Mouse (Mus musculus) right cerebral cortex, postnatal 25 days (tissue): ENCODE data around the gene Nudcd2.
"Not testable (repeated sequence)": the region's sequence is repeated elsewhere in the genome, so short reads cannot be mapped to it uniquely, and the experiment has no call there.

ENCODE experiments used
- DNase-seq: peaks from one replicate; pipeline ENCODE4 v3.0.0; 2022

Gene Nudcd2

GRCm38 (mm10) chr11:40733339-40734174 lies at the start of gene Nudcd2, which contains the start of gene Hmmr:
TSS of gene Nudcd2 (plus strand) at chr11:40733667.
TSS of gene Hmmr (minus strand) at chr11:40733422.
- DNase-seq, result peak; percentile 92

- DNase-seq, result no peak
Observed at GRCm38 (mm10) chr11:40690444-40691127, 42.9 kb upstream of the Nudcd2 start.

DNA sequence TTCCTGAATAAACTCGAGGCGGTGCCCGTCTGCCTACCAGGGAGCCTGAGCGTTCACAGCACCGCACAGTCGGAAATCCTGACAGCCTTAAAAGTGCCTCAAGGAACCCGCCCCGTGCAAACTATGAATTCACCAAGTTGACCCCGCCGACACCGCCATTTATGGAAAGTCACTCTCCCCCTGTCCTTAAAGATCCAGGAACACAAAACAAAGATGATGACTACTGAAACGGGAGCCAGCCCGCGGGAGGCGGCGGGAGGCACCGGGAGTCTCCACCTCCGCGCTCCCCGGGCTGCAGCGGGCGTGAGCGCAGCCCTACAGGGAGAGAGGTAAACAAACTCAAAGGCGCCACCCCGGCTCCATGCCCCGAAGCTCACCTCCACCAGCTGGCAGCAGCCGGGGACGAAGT lies 41.4 kb upstream of the Nudcd2 start:
- DNase-seq, result no peak

DNA sequence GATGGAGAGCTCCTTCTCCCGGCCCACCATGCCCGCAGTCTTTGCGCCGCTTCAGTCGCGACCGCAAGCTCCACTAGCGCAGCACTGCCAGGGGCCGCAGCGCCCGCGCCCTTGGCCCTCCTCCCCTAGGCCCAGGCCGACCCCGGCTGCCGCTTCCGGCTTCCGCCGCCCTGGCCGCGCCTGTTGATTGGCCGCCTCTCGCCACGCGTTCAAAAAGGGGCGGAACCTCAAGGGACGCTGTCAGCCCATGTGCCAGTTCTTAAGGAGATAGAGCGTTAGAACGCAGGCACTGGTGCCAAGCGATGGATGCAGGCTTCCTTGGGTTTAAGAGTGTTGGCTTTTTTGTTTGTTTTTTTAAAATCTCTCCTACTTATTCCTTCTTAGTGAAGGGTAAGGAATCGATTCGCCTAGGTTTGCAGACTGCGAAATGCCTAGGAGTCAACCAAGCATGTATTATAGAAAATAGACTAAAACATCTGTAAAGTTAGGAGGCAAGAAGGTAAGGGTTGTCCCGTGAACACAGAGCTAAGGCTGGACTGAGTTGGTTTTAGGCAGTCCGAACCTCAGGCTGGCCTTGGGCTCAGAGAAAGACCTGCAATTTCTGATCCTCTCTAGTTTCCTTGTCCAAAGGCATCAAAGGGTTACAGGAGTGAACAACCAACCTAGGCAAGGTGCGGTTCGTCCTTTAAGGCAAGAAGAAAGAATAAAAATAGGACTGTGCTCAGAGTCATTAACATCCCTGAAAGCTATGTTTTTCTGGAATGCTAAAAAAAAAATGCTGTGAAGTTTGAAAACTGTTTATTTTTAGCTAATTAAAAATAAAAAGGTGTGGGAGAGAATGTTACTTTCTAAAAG lies 40.7 kb upstream of the Nudcd2 start:
- peak; percentile 95 for DNase-seq

DNA sequence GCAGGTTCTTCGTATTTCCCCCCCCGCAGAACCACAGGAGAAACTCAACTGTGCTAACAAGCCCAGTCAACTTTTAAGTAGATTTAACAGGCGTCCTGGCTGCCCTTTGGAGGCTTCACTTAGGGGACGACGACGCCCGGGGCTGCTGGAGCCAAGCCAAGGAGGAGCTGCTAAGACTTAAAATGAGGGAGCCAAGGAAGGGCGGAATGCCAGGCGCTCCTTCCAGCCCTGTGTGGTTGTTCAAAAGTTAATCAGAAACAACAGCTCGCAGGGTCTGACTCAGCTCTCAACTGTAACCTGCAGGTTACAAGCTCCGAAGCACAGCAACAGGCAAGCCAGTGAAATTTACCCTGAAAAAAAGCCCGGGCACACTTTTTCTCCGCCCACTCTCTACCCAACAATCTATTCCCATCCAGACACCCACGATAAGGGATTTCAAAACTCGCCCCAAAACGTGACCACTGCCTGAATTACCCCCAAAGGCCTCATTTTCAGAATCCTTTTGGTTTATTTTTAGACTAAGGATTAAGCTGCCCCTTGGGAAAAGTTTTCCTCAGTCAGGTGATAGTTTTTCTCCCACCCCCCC lies 40.0 kb upstream of the Nudcd2 start:
- DNase-seq, result peak; percentile 48

GRCm38 (mm10) chr11:40694311-40695087 lies 39.0 kb upstream of the Nudcd2 start:
- DNase-seq, result peak; percentile 42

DNA sequence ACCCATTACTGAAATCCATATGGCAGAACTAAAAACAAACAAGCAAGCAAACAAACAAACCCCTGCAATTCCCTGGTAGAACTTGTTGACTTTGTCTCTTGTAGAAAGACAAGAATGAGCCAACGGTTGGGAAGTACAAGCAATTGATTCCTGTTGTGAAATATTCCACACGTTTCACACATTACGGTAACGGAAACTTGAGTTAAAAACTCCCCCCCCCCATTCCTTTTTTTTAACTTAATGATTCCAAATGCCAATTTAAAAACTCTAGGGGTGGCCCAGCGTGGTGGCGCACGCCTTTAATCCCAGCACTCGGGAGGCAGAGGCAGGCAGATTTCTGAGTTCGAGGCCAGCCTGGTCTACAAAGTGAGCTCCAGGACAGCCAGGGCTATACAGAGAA lies 38.4 kb upstream of the Nudcd2 start, which contains the start of gene Mat2b:
Gene Mat2b (minus strand): TSS at position 101 of the 400 bp plus-strand sequence.
- no peak for DNase-seq

GRCm38 (mm10) chr11:40709899-40710298 lies 23.6 kb upstream of the Nudcd2 start:
- DNase-seq, result not testable (repeated sequence)

- DNase-seq, result no peak
Observed at GRCm38 (mm10) chr11:40713858-40714257, 19.6 kb upstream of the Nudcd2 start.

- peak; percentile 10 for DNase-seq
Observed at GRCm38 (mm10) chr11:40715524-40715923, 17.9 kb upstream of the Nudcd2 start.

DNA sequence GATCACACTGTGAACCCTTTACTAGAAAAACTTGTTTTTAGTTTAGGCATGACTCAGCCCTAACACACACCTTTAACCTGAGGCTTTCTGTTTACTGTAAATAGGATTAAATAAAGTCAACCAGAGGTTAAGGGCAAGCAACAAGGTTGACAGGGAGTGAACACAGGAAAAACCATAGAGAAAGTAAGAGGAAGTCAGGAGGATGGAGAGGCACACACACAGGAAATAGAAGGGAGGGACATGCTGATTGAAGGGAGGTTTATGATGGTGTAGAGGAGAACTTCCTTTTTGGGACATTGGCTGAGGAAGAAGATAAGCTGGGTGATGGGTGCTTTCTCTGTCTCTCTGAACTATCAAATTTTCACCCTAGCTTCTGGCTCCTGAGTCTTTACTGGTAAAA lies 15.1 kb upstream of the Nudcd2 start:
- DNase-seq, result no peak

- DNase-seq, result no peak
Observed at GRCm38 (mm10) chr11:40732997-40733338, 499 bp upstream of the Nudcd2 start.

- no peak for DNase-seq
Observed at GRCm38 (mm10) chr11:40734251-40734752, 835 bp downstream of the Nudcd2 start.

DNA sequence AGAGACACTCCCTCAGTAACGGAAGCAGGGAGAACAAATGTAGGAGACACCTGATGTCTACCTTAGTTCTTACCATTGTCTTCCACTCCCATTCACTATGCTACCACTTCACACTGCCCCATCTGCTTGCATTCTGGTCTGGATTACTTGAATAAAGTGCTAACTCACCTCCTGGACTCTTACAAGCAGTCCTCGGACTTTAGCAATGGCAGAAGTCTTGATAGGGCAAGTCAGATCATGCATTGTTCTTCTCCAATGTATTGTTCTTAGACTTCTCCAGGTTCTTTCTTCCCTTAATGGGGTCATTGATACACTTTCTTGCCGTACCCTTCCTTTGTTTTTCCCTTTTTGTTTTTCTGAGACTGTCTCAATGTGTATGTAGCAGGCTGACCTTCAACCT lies 3.9 kb downstream of the Nudcd2 start:
- no peak for DNase-seq

DNA sequence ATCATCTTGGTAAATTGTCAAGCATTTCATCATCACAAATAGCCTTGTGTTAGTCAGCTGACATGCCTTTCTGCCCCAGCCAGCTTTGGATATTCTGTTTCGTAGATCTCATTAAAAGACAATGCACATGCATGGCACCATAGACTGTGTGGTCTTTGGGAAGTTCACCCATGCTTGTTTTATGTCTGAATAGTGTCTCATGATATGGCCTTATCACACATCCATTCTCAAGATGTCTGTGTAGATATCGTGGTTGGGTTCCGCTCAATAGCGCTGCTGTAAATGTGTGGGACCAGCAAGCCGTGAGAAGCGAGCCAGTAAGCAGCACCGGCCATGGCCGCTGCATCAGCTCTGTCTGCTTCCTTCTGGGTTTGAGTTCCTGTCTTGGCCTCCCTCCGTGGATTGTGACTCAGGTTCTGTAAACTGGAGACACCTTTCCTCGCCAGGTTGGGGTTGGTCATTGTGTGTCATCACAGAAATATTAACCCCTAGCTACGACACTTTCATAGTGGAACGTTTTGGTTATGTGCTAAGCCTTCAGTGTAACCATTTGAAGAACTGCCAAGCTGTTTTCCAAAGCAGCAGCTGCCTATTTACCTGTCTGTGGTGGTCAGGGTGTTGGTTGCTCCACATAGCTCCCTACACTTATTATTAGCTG lies 8.3 kb downstream of the Nudcd2 start:
- DNase-seq, result no peak

DNA sequence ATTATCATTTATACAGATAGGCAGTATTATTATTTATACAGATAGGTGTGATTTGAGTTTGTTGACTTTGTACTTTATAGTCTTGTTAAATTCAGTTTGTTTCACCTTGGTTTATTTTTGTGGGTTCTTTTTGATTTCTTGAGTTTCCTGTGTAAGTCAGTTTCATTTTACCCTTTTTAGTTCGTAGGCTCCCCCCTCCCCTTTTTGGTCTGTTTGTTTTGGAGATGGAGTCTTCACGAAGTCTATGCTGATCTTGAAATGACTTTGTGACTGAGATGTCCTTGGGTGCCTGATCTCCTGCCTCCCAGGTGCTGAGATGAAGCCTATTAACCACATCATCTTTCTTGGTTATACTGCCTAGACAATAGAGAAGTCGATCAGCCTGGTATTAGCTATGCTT lies 10.9 kb downstream of the Nudcd2 start:
- DNase-seq, result no peak

GRCm38 (mm10) chr11:40746361-40746760 lies 12.9 kb downstream of the Nudcd2 start:
- DNase-seq, result no peak

- DNase-seq, result no peak
Observed at GRCm38 (mm10) chr11:40747716-40748115, 14.2 kb downstream of the Nudcd2 start.

DNA sequence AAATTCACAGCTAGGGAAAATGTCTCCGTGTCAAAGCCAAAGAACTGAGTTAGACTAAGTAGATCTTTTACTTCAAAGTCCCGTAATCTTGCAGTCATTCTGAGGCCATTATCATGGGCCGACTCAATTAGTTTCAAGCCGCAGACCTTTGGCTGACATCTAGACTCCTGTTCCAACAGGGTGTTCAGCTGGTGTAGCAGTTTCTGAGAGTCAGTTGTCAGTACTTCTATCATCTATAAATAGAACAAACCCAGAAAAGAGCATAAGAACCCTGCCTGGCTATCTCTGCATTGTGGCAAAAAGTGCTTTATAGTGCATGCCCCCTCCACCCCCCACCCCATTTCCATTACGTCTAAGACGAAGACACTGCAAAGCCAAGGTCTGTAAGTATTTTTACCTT lies 20.4 kb downstream of the Nudcd2 start:
- no peak for DNase-seq

GRCm38 (mm10) chr11:40754664-40755107 lies 21.2 kb downstream of the Nudcd2 start:
- no peak for DNase-seq

DNA sequence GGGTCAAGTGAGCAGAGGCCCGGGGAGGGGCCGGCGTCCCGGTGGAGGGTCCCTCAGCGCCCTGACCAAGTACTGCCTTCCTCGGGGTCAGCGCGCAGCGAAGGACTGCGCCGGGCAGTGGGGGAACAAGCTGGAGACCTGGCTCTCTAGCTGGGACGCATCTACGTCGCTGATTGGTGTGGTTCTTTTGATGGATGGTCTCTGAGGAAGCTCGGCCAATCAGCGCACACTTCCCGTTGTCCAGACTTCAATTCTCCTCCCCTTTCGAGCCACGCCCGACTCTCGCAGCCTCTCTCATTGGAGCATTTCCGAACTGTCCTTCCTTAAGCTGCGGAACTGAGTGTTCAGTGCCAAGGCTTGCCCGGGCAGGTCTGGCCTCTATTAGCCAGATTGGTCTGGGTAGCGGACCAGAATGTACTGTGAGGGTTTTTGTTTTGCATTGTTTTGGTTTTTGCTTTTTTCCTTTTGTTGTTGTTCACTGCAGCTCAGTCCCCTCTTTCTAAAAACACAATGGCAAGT lies 21.7 kb downstream of the Nudcd2 start, which contains the start of gene Ccng1:
Gene Ccng1 (minus strand): TSS at position 203 of the 519 bp plus-strand sequence.
- DNase-seq, result peak; percentile 90
